Mouse (Mus musculus): ENCODE measurements around the gene Myocos. TPM values are rescaled to one million over a fixed set of nuclear protein-coding genes. Genes with fewer than 3 reads are reported as not detected.

Gene Myocos
- polyA plus RNA-seq (2015; fragmentation: Nextera tagmentation; extraction: Ambion mirVana), result not detected in 2 replicates

GRCm38 (mm10) chr1:162658119-162658518, at the start of gene Myocos:
Gene Myocos (minus strand): TSS chr1:162658219.
- H3K4me1 ChIP-seq (replicated peaks; ENCODE audit: control insufficient read depth, insufficient read depth, low read length), result no peaks in the 10 kb centered on the region
- ATAC-seq, result no peak
- H3K9me3 ChIP-seq (ENCODE audit: control insufficient read depth), result no peaks in the 10 kb centered on the region
- no peak for TF ChIP-seq CTCF (IDR thresholded peaks at IDR 0.05; ENCODE audit: low read depth)
- no peak within 1 kb of the TSS for H3K9ac ChIP-seq (ENCODE audit: low read depth, low read length)
- H3K27ac ChIP-seq (ENCODE audit: low read depth, low read length), result no peak within 1 kb of the TSS
- H3K4me3 ChIP-seq (ENCODE audit: low read depth, low read length), result no peak within 1 kb of the TSS
- H3K36me3 ChIP-seq (ENCODE audit: control insufficient read depth, insufficient read depth), result no peaks in the 10 kb centered on the region
- WGBS, result 88% methylated on average over 7 of the region's 7 CpGs
- no peaks in the 10 kb centered on the region for H3K27me3 ChIP-seq (replicated peaks; ENCODE audit: control insufficient read depth, insufficient read depth, low read length)
- no peak within 1 kb of the TSS for H3K4me2 ChIP-seq (replicated peaks; ENCODE audit: low read depth)

- peak; percentile 65 for ATAC-seq
- Histone ChIP-seq H3K9me3 (ENCODE audit: control insufficient read depth) (no peaks in the 10 kb centered on the region), H3K27me3 (replicated peaks; ENCODE audit: control insufficient read depth, insufficient read depth, low read length) (no peaks in the 10 kb centered on the region), H3K4me2 (replicated peaks; ENCODE audit: low read depth) (no peak overlapping the region), H3K4me3 (ENCODE audit: low read depth, low read length) (no peak overlapping the region), H3K27ac (ENCODE audit: low read depth, low read length) (no peak overlapping the region), H3K36me3 (ENCODE audit: control insufficient read depth, insufficient read depth) (peaks cover 61% of the 10 kb centered on the region), H3K9ac (ENCODE audit: low read depth, low read length) (no peak overlapping the region), H3K4me1 (replicated peaks; ENCODE audit: control insufficient read depth, insufficient read depth, low read length) (no peaks in the 10 kb centered on the region)
- 34% methylated on average over 8 of the region's 8 CpGs for WGBS
- TF ChIP-seq CTCF (IDR thresholded peaks at IDR 0.05; ENCODE audit: low read depth), result no peak
Measured at GRCm38 (mm10) chr1:162700389-162701066, 42.5 kb upstream of the Myocos start.

- H3K4me2 ChIP-seq (replicated peaks; ENCODE audit: low read depth), result no peak overlapping the region
- 95% methylated on average over 6 of the region's 6 CpGs for WGBS
- no peak overlapping the region for H3K27ac ChIP-seq (ENCODE audit: low read depth, low read length)
- H3K9me3 ChIP-seq (ENCODE audit: control insufficient read depth), result no peaks in the 10 kb centered on the region
- TF ChIP-seq CTCF (IDR thresholded peaks at IDR 0.05; ENCODE audit: low read depth), result no peak
- H3K27me3 ChIP-seq (replicated peaks; ENCODE audit: control insufficient read depth, insufficient read depth, low read length), result no peaks in the 10 kb centered on the region
- H3K4me3 ChIP-seq (ENCODE audit: low read depth, low read length), result no peak overlapping the region
- H3K4me1 ChIP-seq (replicated peaks; ENCODE audit: control insufficient read depth, insufficient read depth, low read length), result no peaks in the 10 kb centered on the region
- peaks cover 57% of the 10 kb centered on the region for H3K36me3 ChIP-seq (ENCODE audit: control insufficient read depth, insufficient read depth)
- no peak for ATAC-seq
- H3K9ac ChIP-seq (ENCODE audit: low read depth, low read length), result no peak overlapping the region
Measured at GRCm38 (mm10) chr1:162697866-162698265, 39.8 kb upstream of the Myocos start.

GRCm38 (mm10) chr1:162693721-162694120, 35.7 kb upstream of the Myocos start:
- Histone ChIP-seq H3K4me1 (replicated peaks; ENCODE audit: control insufficient read depth, insufficient read depth, low read length) (no peaks in the 10 kb centered on the region), H3K9me3 (ENCODE audit: control insufficient read depth) (no peaks in the 10 kb centered on the region), H3K36me3 (ENCODE audit: control insufficient read depth, insufficient read depth) (peaks cover 68% of the 10 kb centered on the region), H3K4me2 (replicated peaks; ENCODE audit: low read depth) (no peak overlapping the region), H3K27ac (ENCODE audit: low read depth, low read length) (no peak overlapping the region), H3K9ac (ENCODE audit: low read depth, low read length) (no peak overlapping the region), H3K4me3 (ENCODE audit: low read depth, low read length) (no peak overlapping the region), H3K27me3 (replicated peaks; ENCODE audit: control insufficient read depth, insufficient read depth, low read length) (no peaks in the 10 kb centered on the region)
- TF ChIP-seq CTCF (IDR thresholded peaks at IDR 0.05; ENCODE audit: low read depth), result no peak
- WGBS, result 84% methylated on average over 2 of the region's 2 CpGs
- ATAC-seq, result no peak

- no peaks in the 10 kb centered on the region for H3K27me3 ChIP-seq (replicated peaks; ENCODE audit: control insufficient read depth, insufficient read depth, low read length)
- ATAC-seq, result peak; percentile 66
- H3K9ac ChIP-seq (ENCODE audit: low read depth, low read length), result no peak overlapping the region
- H3K9me3 ChIP-seq (ENCODE audit: control insufficient read depth), result no peaks in the 10 kb centered on the region
- no peaks in the 10 kb centered on the region for H3K36me3 ChIP-seq (ENCODE audit: control insufficient read depth, insufficient read depth)
- peak overlapping the region; percentile 12; the same call in 1 of the 2 replicates for H3K4me3 ChIP-seq (ENCODE audit: low read depth, low read length)
- no peak for TF ChIP-seq CTCF (IDR thresholded peaks at IDR 0.05; ENCODE audit: low read depth)
- H3K27ac ChIP-seq (ENCODE audit: low read depth, low read length), result no peak overlapping the region
- peak overlapping the region; percentile 63 for H3K4me2 ChIP-seq (replicated peaks; ENCODE audit: low read depth)
- no peaks in the 10 kb centered on the region for H3K4me1 ChIP-seq (replicated peaks; ENCODE audit: control insufficient read depth, insufficient read depth, low read length)
- 3% methylated on average over 11 of the region's 11 CpGs for WGBS
Measured at GRCm38 (mm10) chr1:162665486-162666174, 7.6 kb upstream of the Myocos start.

GRCm38 (mm10) chr1:162664826-162665475, 6.9 kb upstream of the Myocos start:
- Histone ChIP-seq H3K4me1 (replicated peaks; ENCODE audit: control insufficient read depth, insufficient read depth, low read length) (no peaks in the 10 kb centered on the region), H3K9ac (ENCODE audit: low read depth, low read length) (no peak overlapping the region), H3K27me3 (replicated peaks; ENCODE audit: control insufficient read depth, insufficient read depth, low read length) (no peaks in the 10 kb centered on the region), H3K4me2 (replicated peaks; ENCODE audit: low read depth) (peak overlapping the region; percentile 63; the same call in 1 of the 2 replicates), H3K27ac (ENCODE audit: low read depth, low read length) (no peak overlapping the region), H3K36me3 (ENCODE audit: control insufficient read depth, insufficient read depth) (no peaks in the 10 kb centered on the region), H3K9me3 (ENCODE audit: control insufficient read depth) (no peaks in the 10 kb centered on the region), H3K4me3 (ENCODE audit: low read depth, low read length) (no peak overlapping the region)
- ATAC-seq, result peak; percentile 89
- 14% methylated on average over 10 of the region's 10 CpGs for WGBS
- TF ChIP-seq CTCF (IDR thresholded peaks at IDR 0.05; ENCODE audit: low read depth), result peak; percentile 93
